In genomic region chr17:24351760-24352357, GRCm38 (mm10) we compare ENCODE assay signal across 8 mouse cellular contexts. TPM values are rescaled to one million over a fixed set of nuclear protein-coding genes. Genes with fewer than 3 reads are reported as not detected.
DNase-seq lines count a peak whose midpoint lies in the region; ATAC-seq and TF ChIP-seq lines count a peak whose summit lies in the region.

Gene Abca3, plus strand, starts transcription at chr17:24351950.

- peak; percentile 26; the same call in 1 of the 2 replicates for TF ChIP-seq POLR2A in testis, adult 2 months (IDR thresholded peaks at IDR 0.05; ENCODE audit: control insufficient read depth, low read depth, low read length)

- DNase-seq in CD8-positive naive resting alpha-beta T cell, adult 2 months (ENCODE audit: low read depth in 2 of 2, low spot score in 2 of 2), result peak; percentile 97 to 98
- peak; percentile 94 for DNase-seq in c-Kit-positive CD71-positive TER-119-negative erythroid progenitor cells, embryonic 14.5 days (ENCODE audit: low read depth)
- DNase-seq in heart, postnatal 0 days (ENCODE audit: low spot score), result peak; percentile 92
- peak; percentile 94 to 96 for DNase-seq in kidney, postnatal 4 days

- H3K9ac ChIP-seq in forebrain, embryonic 12.5 days, result peak within 1 kb of the TSS; percentile 87
- H3K9ac ChIP-seq in heart, postnatal 0 days (replicated peaks; ENCODE audit: low read depth, low read length), result peak within 1 kb of the TSS; percentile 79
- H3K9ac ChIP-seq in liver, embryonic 16.5 days (ENCODE audit: low read depth, low read length), result peak within 1 kb of the TSS; percentile 94
- peak within 1 kb of the TSS; percentile 92 for H3K9ac ChIP-seq in neural tube, embryonic 13.5 days

- TF ChIP-seq EP300 in heart, postnatal 0 days (IDR thresholded peaks at IDR 0.05; ENCODE audit: low read depth), result no peak

- WGBS in forebrain, embryonic 12.5 days, result under 1% methylated on average over 53 of the region's 55 CpGs
- under 1% methylated on average over 52 of the region's 55 CpGs for WGBS in heart, postnatal 0 days
- under 1% methylated on average over 55 of the region's 55 CpGs for WGBS in liver, embryonic 16.5 days (ENCODE audit: insufficient replicate concordance)
- under 1% methylated on average over 55 of the region's 55 CpGs for WGBS in neural tube, embryonic 13.5 days

- ATAC-seq in forebrain, embryonic 12.5 days (ENCODE audit: low FRiP score), result peak; percentile 96
- ATAC-seq in heart, postnatal 0 days (ENCODE audit: insufficient read depth, low read depth), result peak; percentile 90
- ATAC-seq in liver, embryonic 16.5 days (ENCODE audit: low read depth), result peak; percentile 84
- peak; percentile 95 for ATAC-seq in neural tube, embryonic 13.5 days (ENCODE audit: low read depth)

- H3K4me3 ChIP-seq in forebrain, embryonic 12.5 days (replicated peaks), result peak within 1 kb of the TSS; percentile 81
- peak within 1 kb of the TSS; percentile 76 for H3K4me3 ChIP-seq in heart, postnatal 0 days (ENCODE audit: low read depth, low read length)
- peak within 1 kb of the TSS; percentile 92 for H3K4me3 ChIP-seq in liver, embryonic 16.5 days (ENCODE audit: low read depth, low read length)
- H3K4me3 ChIP-seq in neural tube, embryonic 13.5 days, result peak within 1 kb of the TSS; percentile 87
- peak within 1 kb of the TSS; percentile 90 for H3K4me3 ChIP-seq in testis, adult 2 months (ENCODE audit: control insufficient read depth, low read depth, low read length)

- peaks cover 31% of the 10 kb centered on the region for H3K4me1 ChIP-seq in forebrain, embryonic 12.5 days
- H3K4me1 ChIP-seq in heart, postnatal 0 days (ENCODE audit: control insufficient read depth, insufficient read depth), result peaks cover 7% of the 10 kb centered on the region; the same call in 1 of the 2 replicates
- H3K4me1 ChIP-seq in liver, embryonic 16.5 days (ENCODE audit: control insufficient read depth, low read depth, low read length), result peaks cover 48% of the 10 kb centered on the region
- peaks cover 40% of the 10 kb centered on the region for H3K4me1 ChIP-seq in neural tube, embryonic 13.5 days (replicated peaks)
- H3K4me1 ChIP-seq in testis, adult 2 months (ENCODE audit: control insufficient read depth, insufficient read depth, low read length), result peaks cover 18% of the 10 kb centered on the region

- H3K36me3 ChIP-seq in forebrain, embryonic 12.5 days (replicated peaks), result no peaks in the 10 kb centered on the region
- H3K36me3 ChIP-seq in heart, postnatal 0 days (replicated peaks; ENCODE audit: control insufficient read depth, insufficient read depth, low read length), result no peaks in the 10 kb centered on the region
- H3K36me3 ChIP-seq in liver, embryonic 16.5 days (ENCODE audit: control insufficient read depth, insufficient read depth), result no peaks in the 10 kb centered on the region
- H3K36me3 ChIP-seq in neural tube, embryonic 13.5 days, result no peaks in the 10 kb centered on the region
- no peaks in the 10 kb centered on the region for H3K36me3 ChIP-seq in testis, adult 2 months (ENCODE audit: control insufficient read depth, insufficient read depth, low read length)

- no peaks in the 10 kb centered on the region for H3K9me3 ChIP-seq in forebrain, embryonic 12.5 days
- no peaks in the 10 kb centered on the region for H3K9me3 ChIP-seq in heart, postnatal 0 days (replicated peaks; ENCODE audit: control insufficient read depth, low read length)
- no peaks in the 10 kb centered on the region for H3K9me3 ChIP-seq in liver, embryonic 16.5 days (replicated peaks; ENCODE audit: control insufficient read depth, low read length)
- H3K9me3 ChIP-seq in neural tube, embryonic 13.5 days, result no peaks in the 10 kb centered on the region

- peak within 1 kb of the TSS; percentile 91 for H3K4me2 ChIP-seq in forebrain, embryonic 12.5 days
- H3K4me2 ChIP-seq in heart, postnatal 0 days (ENCODE audit: low read depth, low read length), result peak within 1 kb of the TSS; percentile 97
- H3K4me2 ChIP-seq in liver, embryonic 16.5 days (ENCODE audit: low read depth, low read length), result peak within 1 kb of the TSS; percentile 95
- H3K4me2 ChIP-seq in neural tube, embryonic 13.5 days, result peak within 1 kb of the TSS; percentile 87

- H3K27me3 ChIP-seq in forebrain, embryonic 12.5 days, result peaks cover 24% of the 10 kb centered on the region
- H3K27me3 ChIP-seq in heart, postnatal 0 days (ENCODE audit: control insufficient read depth, insufficient read depth, low read length), result peaks cover 18% of the 10 kb centered on the region
- H3K27me3 ChIP-seq in liver, embryonic 16.5 days (ENCODE audit: control insufficient read depth, insufficient read depth, low read depth, low read length), result peaks cover 15% of the 10 kb centered on the region
- peaks cover 20% of the 10 kb centered on the region for H3K27me3 ChIP-seq in neural tube, embryonic 13.5 days
- no peaks in the 10 kb centered on the region for H3K27me3 ChIP-seq in testis, adult 2 months (ENCODE audit: control insufficient read depth, insufficient read depth, low read length)

- peak within 1 kb of the TSS; percentile 74 for H3K27ac ChIP-seq in forebrain, embryonic 12.5 days
- peak within 1 kb of the TSS; percentile 43 for H3K27ac ChIP-seq in heart, postnatal 0 days (ENCODE audit: low read depth)
- H3K27ac ChIP-seq in liver, embryonic 16.5 days (ENCODE audit: low read length), result peak within 1 kb of the TSS; percentile 87
- peak within 1 kb of the TSS; percentile 84 for H3K27ac ChIP-seq in neural tube, embryonic 13.5 days (replicated peaks)
- H3K27ac ChIP-seq in testis, adult 2 months (ENCODE audit: control insufficient read depth, insufficient read depth, low read depth, low read length), result peak within 1 kb of the TSS; percentile 82

- peak; percentile 79 for TF ChIP-seq CTCF in heart, postnatal 0 days (IDR thresholded peaks at IDR 0.05; ENCODE audit: low read depth)
- TF ChIP-seq CTCF in testis, adult 2 months (IDR thresholded peaks at IDR 0.05; ENCODE audit: control insufficient read depth, insufficient read depth, insufficient replicate concordance, low read depth, low read length), result peak; percentile 98

RNA-seq across cellular contexts. Expression of gene Abca3, which starts in this region (rescaled TPM):
- 17.7 and 18.0 TPM in 2 replicates for polyA plus RNA-seq in forebrain, embryonic 12.5 days (2016; fragmentation: Nextera tagmentation; extraction: Ambion mirVana)
- 13.8 and 14.8 TPM in 2 replicates for total RNA-seq in heart, postnatal 0 days (2014; rRNA removed; ENCODE audit: low replicate concordance)
- polyA plus RNA-seq in heart, postnatal 0 days (2015; fragmentation: Nextera tagmentation; extraction: Ambion mirVana), result 3.5 and 4.4 TPM in 2 replicates
- 13.4 and 15.0 TPM in 2 replicates for polyA plus RNA-seq in liver, embryonic 16.5 days (2015; fragmentation: Nextera tagmentation; extraction: Ambion mirVana)
- 23.9 and 24.7 TPM in 2 replicates for polyA plus RNA-seq in neural tube, embryonic 13.5 days (2015; fragmentation: Nextera tagmentation; extraction: Ambion mirVana)
- 5.1 and 7.9 TPM in 2 replicates for polyA plus RNA-seq in testis, adult 2 months (2012; rRNA removed)

Comparison
In these comparisons a context has a peak if more than half of its experiments do, and no peak if none do; other contexts are left out.
1. Peak in every context shown above with its lines: DNase-seq, ATAC-seq, H3K4me3 ChIP-seq and H3K27ac ChIP-seq.